Mouse (Mus musculus) liver, embryonic 14.5 days (tissue): ENCODE results near the gene Tead2. TPM values are rescaled to one million over a fixed set of nuclear protein-coding genes. Genes with fewer than 3 reads are reported as not detected.

Source experiments
- ATAC-seq: fragments of 200-750 bp; cut with Nextera tagmentation; 2 replicates; pipeline ENCODE4 v1.8.0; 2017; ENCODE audit warnings: moderate number of reproducible peaks, mild to moderate bottlenecking, moderate library complexity; ENCODE audit not compliant: insufficient read depth
- DNase-seq, 3 experiments: peaks; one replicate each; pipeline ENCODE4 v3.0.0-alpha.2; 2012 to 2013; ENCODE audit warnings: low read depth in 3 of 3, low spot score in 3 of 3
- H3K27ac ChIP-seq: fragments of 300-500 bp; sonication (generic); 2 replicates; pipeline ENCODE4 v1.5.1; 2014; ENCODE audit warnings: moderate library complexity, mild to moderate bottlenecking, control low read depth, inconsistent platforms
- H3K27me3 ChIP-seq: fragments of 300-500 bp; sonication (generic); 2 replicates; pipeline ENCODE4 v1.6.1; 2014; ENCODE audit warnings: mild to moderate bottlenecking, low read length, moderate library complexity; ENCODE audit not compliant: control insufficient read depth, insufficient read depth
- H3K36me3 ChIP-seq: fragments of 300-500 bp; sonication (generic); replicated peaks from 2 replicates; pipeline ENCODE4 v1.6.1; 2014; ENCODE audit warnings: low read depth; ENCODE audit not compliant: control insufficient read depth, insufficient read depth
- H3K4me1 ChIP-seq, 2 experiments: fragments of 200-500 bp in 1 of 2; fragments of 300-500 bp in 1 of 2; sonication (generic) in 1 of 2; replicated peaks; 2 replicates each; pipeline ENCODE4 v1.6.1; 2012 to 2014; ENCODE audit warnings: antibody characterized with exemption in 1 of 2, inconsistent platforms in 1 of 2, low read length in 1 of 2; ENCODE audit not compliant: control insufficient read depth in 2 of 2, insufficient read depth in 2 of 2
- H3K4me2 ChIP-seq: fragments of 300-500 bp; sonication (generic); 2 replicates; pipeline ENCODE4 v1.6.1; 2014; ENCODE audit warnings: low read depth, mild to moderate bottlenecking, control low read depth, moderate library complexity
- H3K4me3 ChIP-seq, 2 experiments: fragments of 200-500 bp in 1 of 2; fragments of 300-500 bp in 1 of 2; sonication (generic) in 1 of 2; 2 replicates each; pipeline ENCODE4 v1.5.1; 2012 to 2014; ENCODE audit warnings: low read depth in 2 of 2, low read length in 2 of 2, mild to moderate bottlenecking in 2 of 2, control low read depth in 1 of 2, inconsistent platforms in 1 of 2, moderate library complexity in 1 of 2; ENCODE audit not compliant: insufficient read depth in 1 of 2
- H3K9ac ChIP-seq: fragments of 300-500 bp; sonication (generic); replicated peaks from 2 replicates; pipeline ENCODE4 v1.6.1; 2014; ENCODE audit warnings: mild to moderate bottlenecking, control low read depth, moderate library complexity
- H3K9me3 ChIP-seq: fragments of 300-500 bp; sonication (generic); 2 replicates; pipeline ENCODE4 v1.6.1; 2016; ENCODE audit warnings: low read length, mixed read lengths; ENCODE audit not compliant: control insufficient read depth
- CTCF ChIP-seq: IDR thresholded peaks from 2 replicates; pipeline ENCODE4 v1.5.1; 2016; ENCODE audit warnings: antibody characterized with exemption, low read depth, control low read depth
- EP300 ChIP-seq: IDR thresholded peaks from 2 replicates; pipeline ENCODE4 v1.6.1; 2016; ENCODE audit warnings: antibody characterized with exemption, low read depth
- WGBS: fragments of 180-500 bp; shearing (Covaris S2); extraction: QIAGEN DNeasy Blood & Tissue Kit; methylation state at CpG from one replicate; pipeline ENCODE4 v1.1.7; 2014; ENCODE audit not compliant: insufficient replicate concordance; 5-methylcytosine and 5-hydroxymethylcytosine counted together
- polyA plus RNA-seq, 2 experiments: library from polyadenylated mRNA; depleted of rRNA in 1 of 2; stranded (reverse) in 1 of 2; unstranded in 1 of 2; fragments of >200 nt; fragmentation: Nextera tagmentation in 1 of 2; extraction: Ambion mirVana in 1 of 2; gene quantifications; 2 replicates each; pipeline versions ENCODE4 v1.2.1 to v1.2.3; 2012 to 2014

Gene Tead2
- polyA plus RNA-seq, 2 experiments = 4.1 to 10.0 TPM

DNA sequence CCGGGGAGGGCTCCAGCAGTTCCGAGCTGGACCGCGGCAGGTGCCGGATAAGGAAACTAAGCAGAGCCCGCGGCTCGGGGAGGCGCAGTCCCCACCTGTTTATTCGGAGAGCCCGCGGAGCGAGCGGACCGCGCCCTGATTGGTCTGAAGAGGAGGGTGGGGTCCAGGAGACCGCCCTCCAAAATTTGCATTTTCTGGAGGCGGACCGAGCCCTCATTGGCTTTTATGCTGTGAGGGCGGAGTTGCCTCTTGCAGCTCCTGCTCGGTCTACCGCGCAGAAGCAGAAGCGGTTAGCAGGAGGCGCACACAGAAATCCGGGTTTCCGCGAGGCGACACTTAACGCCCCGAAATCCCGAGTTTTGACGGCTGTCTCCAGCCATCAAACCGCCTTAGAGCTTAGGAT lies 33.4 kb upstream of the Tead2 start:
- Histone ChIP-seq H3K4me3 (peak overlapping the region; percentile 4 to 21; a peak in 3 of 4 replicates), H3K27ac (no peak overlapping the region), H3K4me2 (peak overlapping the region; percentile 51), H3K9me3 (no peaks in the 10 kb centered on the region), H3K27me3 (peaks cover 75% of the 10 kb centered on the region), H3K4me1 (no peaks in the 10 kb centered on the region; a peak in 1 of 4 replicates), H3K9ac (no peak overlapping the region), H3K36me3 (no peaks in the 10 kb centered on the region)
- DNase-seq (peak; percentile 83 to 89 (median 86)), ATAC-seq (peak; percentile 88)
- whole genome bisulfite sequencing = under 1% methylated on average over 34 of the region's 34 CpGs
- TF ChIP-seq CTCF = no peak
- no peak for TF ChIP-seq EP300

DNA sequence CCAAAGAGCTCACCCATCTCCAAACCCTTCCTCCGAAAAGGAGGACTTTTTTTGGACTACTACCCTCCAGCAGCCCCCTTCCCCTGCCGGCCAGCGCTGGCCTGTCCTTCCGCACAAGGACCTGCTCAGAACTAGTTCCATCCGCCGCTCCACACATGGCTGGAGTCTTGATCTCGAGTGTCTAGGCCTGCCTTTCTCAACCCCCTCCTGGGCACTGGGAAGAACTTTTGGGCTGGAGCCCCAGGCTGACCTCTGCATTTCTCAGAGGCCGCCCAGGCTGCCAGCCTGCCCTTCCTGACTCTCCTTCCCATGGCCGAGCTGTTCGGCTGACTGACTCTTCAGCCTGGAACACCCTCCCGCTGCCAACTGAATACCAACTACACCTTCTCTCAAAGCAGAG lies 32.9 kb upstream of the Tead2 start:
- TF ChIP-seq CTCF = no peak
- no peak for TF ChIP-seq EP300
- H3K4me3 ChIP-seq = no peak overlapping the region
- H3K36me3 ChIP-seq = no peaks in the 10 kb centered on the region
- H3K27ac ChIP-seq = no peak overlapping the region
- no peaks in the 10 kb centered on the region for H3K9me3 ChIP-seq
- ATAC-seq (no peak; the same call in 1 of the 2 replicates), DNase-seq (no peak)
- H3K4me1 ChIP-seq = no peaks in the 10 kb centered on the region; a peak in 1 of 4 replicates
- no peak overlapping the region for H3K9ac ChIP-seq
- peaks cover 71% of the 10 kb centered on the region for H3K27me3 ChIP-seq
- H3K4me2 ChIP-seq = peak overlapping the region; percentile 51
- WGBS = 15% methylated on average over 11 of the region's 11 CpGs

DNA sequence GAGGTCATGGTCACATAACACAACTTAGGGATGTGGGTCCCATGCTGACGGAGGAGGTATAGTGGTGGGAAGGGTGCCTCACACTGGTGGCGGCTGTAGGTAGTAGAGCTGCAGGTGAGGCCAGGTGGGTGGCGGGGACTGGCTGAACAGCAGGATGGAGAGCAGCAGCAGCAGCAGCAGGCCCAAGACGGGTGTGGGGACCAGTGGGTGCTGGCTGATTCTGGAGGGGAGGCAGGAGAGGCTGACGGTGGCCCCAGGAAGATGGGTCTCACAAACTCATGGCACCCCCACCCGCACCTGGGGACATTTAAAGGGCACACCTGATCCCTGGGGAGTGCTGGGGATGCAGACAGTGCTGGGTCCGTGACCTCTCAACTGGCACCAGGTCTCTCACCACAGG lies 31.9 kb upstream of the Tead2 start:
- Histone ChIP-seq H3K4me2 (no peak overlapping the region), H3K9me3 (no peaks in the 10 kb centered on the region), H3K27me3 (peaks cover 60% of the 10 kb centered on the region), H3K27ac (no peak overlapping the region), H3K4me1 (no peaks in the 10 kb centered on the region; a peak in 1 of 4 replicates), H3K36me3 (no peaks in the 10 kb centered on the region), H3K9ac (no peak overlapping the region), H3K4me3 (no peak overlapping the region)
- no peak for ATAC-seq
- DNase-seq = no peak
- 46% methylated on average over 7 of the region's 7 CpGs for WGBS
- TF ChIP-seq EP300 (no peak), CTCF (no peak)

DNA sequence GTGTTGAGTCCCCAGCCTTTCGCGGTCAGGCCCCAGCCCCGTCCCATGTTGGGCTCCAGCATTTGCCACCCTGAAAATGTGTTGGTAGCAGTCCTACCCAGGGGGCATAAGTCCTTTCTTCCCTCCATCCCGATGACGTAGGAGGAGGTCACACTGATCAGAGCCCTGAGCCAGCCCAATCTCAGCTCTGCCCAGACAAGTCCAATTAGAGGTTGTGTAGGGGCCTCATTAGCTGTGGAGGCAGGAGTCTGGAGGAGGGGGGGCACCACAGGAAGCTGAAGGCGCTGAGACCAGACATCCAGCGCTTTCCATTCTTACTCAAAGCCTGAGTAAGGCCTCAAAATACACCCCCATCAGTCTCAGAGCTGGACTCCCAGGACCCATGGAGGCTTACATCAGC lies 29.6 kb upstream of the Tead2 start:
- Histone ChIP-seq H3K9me3 (no peaks in the 10 kb centered on the region), H3K36me3 (no peaks in the 10 kb centered on the region), H3K4me3 (no peak overlapping the region), H3K27ac (no peak overlapping the region), H3K27me3 (peaks cover 38% of the 10 kb centered on the region), H3K4me1 (no peaks in the 10 kb centered on the region; a peak in 1 of 4 replicates), H3K9ac (no peak overlapping the region), H3K4me2 (no peak overlapping the region)
- TF ChIP-seq CTCF = no peak
- TF ChIP-seq EP300 = no peak
- ATAC-seq = no peak
- no peak for DNase-seq
- WGBS = 53% methylated on average over 7 of the region's 7 CpGs

DNA sequence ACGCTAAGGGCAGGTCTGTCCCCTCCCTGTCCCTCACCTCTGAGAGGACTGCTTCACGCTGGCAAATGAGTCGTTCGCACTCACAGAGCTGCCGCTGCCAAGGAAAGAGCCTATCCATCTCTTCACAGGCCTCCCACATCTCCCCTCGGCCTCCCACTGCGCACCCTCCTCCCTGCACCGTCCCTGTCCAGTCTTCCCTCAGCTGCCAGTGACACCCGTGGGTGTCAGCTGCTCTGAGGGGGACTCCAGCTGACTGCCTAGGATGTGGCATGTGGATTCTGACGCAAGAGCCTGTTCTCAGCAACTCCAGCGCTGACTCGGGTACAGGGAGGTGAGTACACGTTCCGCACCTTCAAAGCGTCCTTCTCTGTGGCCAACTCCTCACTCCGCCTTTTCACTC lies 26.0 kb upstream of the Tead2 start:
- DNase-seq (no peak), ATAC-seq (no peak)
- TF ChIP-seq EP300 (no peak), CTCF (no peak)
- Histone ChIP-seq H3K4me3 (no peak overlapping the region), H3K36me3 (no peaks in the 10 kb centered on the region), H3K27ac (no peak overlapping the region), H3K4me1 (no peaks in the 10 kb centered on the region), H3K9ac (no peak overlapping the region), H3K9me3 (no peaks in the 10 kb centered on the region), H3K27me3 (peaks cover 6% of the 10 kb centered on the region), H3K4me2 (no peak overlapping the region)
- WGBS = 53% methylated on average over 16 of the region's 16 CpGs

DNA sequence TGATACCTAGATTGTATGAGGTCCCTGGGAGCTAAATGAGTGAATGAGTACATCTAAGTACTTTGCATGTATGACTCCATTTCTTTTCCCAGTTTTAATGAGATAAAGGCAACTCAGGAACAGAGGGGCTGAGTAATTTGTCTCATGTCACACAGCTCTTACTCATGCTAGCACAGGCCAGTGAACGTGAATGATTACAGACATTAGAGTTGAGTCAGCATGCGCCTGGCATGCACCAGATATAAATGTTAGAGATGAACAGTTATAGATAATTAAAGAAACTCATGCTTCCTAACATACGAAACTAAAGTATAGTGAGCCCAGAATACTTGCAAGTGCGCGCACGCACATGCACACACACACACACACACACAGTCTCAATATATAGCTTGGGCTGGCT lies 25.4 kb upstream of the Tead2 start:
- H3K4me3 ChIP-seq = no peak overlapping the region
- no peak for TF ChIP-seq EP300
- TF ChIP-seq CTCF = no peak
- no peaks in the 10 kb centered on the region for H3K36me3 ChIP-seq
- H3K4me2 ChIP-seq = no peak overlapping the region
- H3K27me3 ChIP-seq = peaks cover 2% of the 10 kb centered on the region; the same call in 1 of the 2 replicates
- WGBS = 63% methylated on average over 6 of the region's 6 CpGs
- DNase-seq = no peak
- no peaks in the 10 kb centered on the region for H3K4me1 ChIP-seq
- ATAC-seq = no peak
- no peaks in the 10 kb centered on the region for H3K9me3 ChIP-seq
- H3K27ac ChIP-seq = no peak overlapping the region
- H3K9ac ChIP-seq = no peak overlapping the region
